Mouse (Mus musculus): Measurements from ENCODE around the gene Bcl2l14. TPM values are rescaled to one million over a fixed set of nuclear protein-coding genes. Genes with fewer than 3 reads are reported as not detected.

The Bcl2l14 gene
- total RNA-seq (2015): 1.3 and 1.4 TPM in 2 replicates
- 1.3 and 1.6 TPM in 2 replicates for total RNA-seq (2017)

- ATAC-seq (replicated peaks; ENCODE audit: poor library complexity): no peak
Observed at GRCm38 (mm10) chr6:134396018-134396417, at the start of gene Bcl2l14. TSS of gene Bcl2l14 (plus strand) at chr6:134396318.

GRCm38 (mm10) chr6:134348526-134349067 is 47.5 kb upstream of the Bcl2l14 start:
- ATAC-seq (replicated peaks; ENCODE audit: poor library complexity): no peak

GRCm38 (mm10) chr6:134352881-134353280 is 43.2 kb upstream of the Bcl2l14 start:
- no peak for ATAC-seq (replicated peaks; ENCODE audit: poor library complexity)

GRCm38 (mm10) chr6:134353751-134354150 is 42.4 kb upstream of the Bcl2l14 start:
- ATAC-seq (replicated peaks; ENCODE audit: poor library complexity): no peak

- ATAC-seq (replicated peaks; ENCODE audit: poor library complexity): no peak
Observed at GRCm38 (mm10) chr6:134357570-134357969, 38.5 kb upstream of the Bcl2l14 start.

- no peak for ATAC-seq (replicated peaks; ENCODE audit: poor library complexity)
Observed at GRCm38 (mm10) chr6:134360079-134360478, 36.0 kb upstream of the Bcl2l14 start.

- ATAC-seq (replicated peaks; ENCODE audit: poor library complexity): no peak
Observed at GRCm38 (mm10) chr6:134364644-134365043, 31.5 kb upstream of the Bcl2l14 start.

GRCm38 (mm10) chr6:134365952-134366351 is 30.2 kb upstream of the Bcl2l14 start:
- peak; percentile 52 for ATAC-seq (replicated peaks; ENCODE audit: poor library complexity)

GRCm38 (mm10) chr6:134366366-134367351 is 29.5 kb upstream of the Bcl2l14 start:
- peak; percentile 81 for ATAC-seq (replicated peaks; ENCODE audit: poor library complexity)

GRCm38 (mm10) chr6:134367366-134368281 is 28.5 kb upstream of the Bcl2l14 start:
- ATAC-seq (replicated peaks; ENCODE audit: poor library complexity): peak; percentile 4; the same call in 1 of the 2 replicates

- ATAC-seq (replicated peaks; ENCODE audit: poor library complexity): no peak
Observed at GRCm38 (mm10) chr6:134372946-134373345, 23.2 kb upstream of the Bcl2l14 start.

- no peak for ATAC-seq (replicated peaks; ENCODE audit: poor library complexity)
Observed at GRCm38 (mm10) chr6:134377201-134377600, 18.9 kb upstream of the Bcl2l14 start.

GRCm38 (mm10) chr6:134377856-134378255 is 18.3 kb upstream of the Bcl2l14 start:
- no peak for ATAC-seq (replicated peaks; ENCODE audit: poor library complexity)

GRCm38 (mm10) chr6:134381462-134381861 is 14.7 kb upstream of the Bcl2l14 start:
- ATAC-seq (replicated peaks; ENCODE audit: poor library complexity): no peak

- no peak for ATAC-seq (replicated peaks; ENCODE audit: poor library complexity)
Observed at GRCm38 (mm10) chr6:134385931-134386330, 10.2 kb upstream of the Bcl2l14 start.

GRCm38 (mm10) chr6:134387396-134387795 is 8.7 kb upstream of the Bcl2l14 start:
- ATAC-seq (replicated peaks; ENCODE audit: poor library complexity): 0 out of 2 replicates have a peak, but pooled peaks have one; percentile 27

- no peak for ATAC-seq (replicated peaks; ENCODE audit: poor library complexity)
Observed at GRCm38 (mm10) chr6:134388424-134389110, 7.6 kb upstream of the Bcl2l14 start.

- ATAC-seq (replicated peaks; ENCODE audit: poor library complexity): peak; percentile 89
Observed at GRCm38 (mm10) chr6:134389248-134389891, 6.7 kb upstream of the Bcl2l14 start.

GRCm38 (mm10) chr6:134389917-134390316 is 6.2 kb upstream of the Bcl2l14 start:
- ATAC-seq (replicated peaks; ENCODE audit: poor library complexity): no peak

- no peak for ATAC-seq (replicated peaks; ENCODE audit: poor library complexity)
Observed at GRCm38 (mm10) chr6:134390837-134391236, 5.3 kb upstream of the Bcl2l14 start.
